Mouse (Mus musculus): Measurements from ENCODE around the gene Ppm1f. TPM values are rescaled to one million over a fixed set of nuclear protein-coding genes. Genes with fewer than 3 reads are reported as not detected.
A peak's percentile ranks its signal among the peaks of the same experiment; 100 is the strongest.
"Not testable (repeated sequence)": the region's sequence is repeated elsewhere in the genome, so short reads cannot be mapped to it uniquely, and the experiment has no call there.

The Ppm1f gene
- 24.9 and 26.8 TPM in 2 replicates for polyA plus RNA-seq (2015; fragmentation: Nextera tagmentation; extraction: Ambion mirVana)

DNA sequence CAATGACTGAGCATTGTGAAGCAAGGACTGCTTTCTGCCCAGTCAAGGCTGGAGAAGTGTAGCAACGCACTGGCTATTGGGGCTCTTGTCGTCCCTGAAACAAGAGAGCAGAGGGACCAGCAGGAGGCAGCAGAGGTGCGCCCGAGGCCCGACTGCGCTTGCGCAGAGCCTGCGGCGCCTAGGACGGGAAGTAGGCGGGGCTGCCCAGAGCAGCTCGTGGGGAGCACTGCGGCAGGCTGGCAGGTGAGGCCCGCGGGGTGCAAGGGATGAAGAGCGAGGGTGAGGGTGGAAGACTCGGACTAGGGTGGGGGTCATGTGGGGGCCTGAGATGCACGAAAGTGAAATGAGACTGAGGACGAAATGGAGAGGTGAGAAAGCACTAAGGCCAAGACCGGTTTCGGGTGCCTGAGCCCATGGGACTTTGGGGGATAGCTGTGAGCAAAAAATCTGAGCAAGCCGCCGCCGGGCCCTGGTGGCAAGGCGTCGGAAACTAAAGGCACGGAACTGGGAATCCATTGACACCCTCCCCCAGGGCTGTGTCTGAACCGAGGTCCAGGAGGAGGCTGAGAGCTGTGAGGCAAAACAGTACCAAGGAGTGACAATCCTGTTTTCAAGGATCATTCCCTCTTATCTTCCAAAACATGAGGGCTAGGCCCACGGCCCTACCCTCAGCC lies at the start of gene Ppm1f:
Gene Ppm1f (plus strand): TSS at position 88 of the 674 bp plus-strand sequence.
- Histone ChIP-seq H3K9ac (replicated peaks; ENCODE audit: low read depth) (peak within 1 kb of the TSS; percentile 59), H3K27me3 (replicated peaks; ENCODE audit: insufficient read depth, low read length) (no peaks in the 10 kb centered on the region), H3K4me3 (ENCODE audit: low read depth, low read length) (peak within 1 kb of the TSS; percentile 49), H3K36me3 (ENCODE audit: insufficient read depth, low read length) (peaks cover 10% of the 10 kb centered on the region; the same call in 1 of the 2 replicates), H3K27ac (ENCODE audit: low read length) (peak within 1 kb of the TSS; percentile 81), H3K9me3 (ENCODE audit: low read length) (no peaks in the 10 kb centered on the region), H3K4me2 (replicated peaks; ENCODE audit: low read depth, low read length) (peak within 1 kb of the TSS; percentile 65), H3K4me1 (ENCODE audit: insufficient read depth, low read depth, low read length) (peaks cover 10% of the 10 kb centered on the region)
- TF ChIP-seq EP300 (IDR thresholded peaks at IDR 0.05) (no peak), CTCF (IDR thresholded peaks at IDR 0.05) (peak; percentile 100)
- WGBS: under 1% methylated on average over 29 of the region's 29 CpGs
- DNase-seq (ENCODE audit: low spot score) (peak; percentile 97), ATAC-seq (peak; percentile 96)

DNA sequence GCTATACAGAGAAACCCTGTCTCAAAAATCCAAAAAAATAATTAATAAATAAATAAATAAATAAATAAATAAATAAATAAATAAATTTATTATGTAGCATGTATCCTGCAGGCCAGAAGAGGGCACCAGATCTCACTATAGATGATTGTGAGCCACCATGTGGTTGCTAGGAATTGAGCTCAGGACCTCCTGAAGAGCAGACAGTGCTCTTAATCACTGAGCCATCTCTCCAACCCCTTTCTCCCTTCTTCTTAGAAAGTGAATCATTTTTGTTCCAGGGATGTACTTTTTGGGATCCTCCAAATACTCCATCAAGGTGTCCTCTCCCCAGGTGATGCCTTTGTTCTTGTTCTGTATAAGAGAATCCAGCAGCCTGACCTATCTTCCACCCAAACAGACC lies 47.1 kb upstream of the Ppm1f start:
- Histone ChIP-seq H3K36me3 (ENCODE audit: insufficient read depth, low read length) (no peaks in the 10 kb centered on the region), H3K27me3 (replicated peaks; ENCODE audit: insufficient read depth, low read length) (no peaks in the 10 kb centered on the region), H3K4me1 (ENCODE audit: insufficient read depth, low read depth, low read length) (no peaks in the 10 kb centered on the region), H3K9me3 (ENCODE audit: low read length) (no peaks in the 10 kb centered on the region), H3K27ac (ENCODE audit: low read length) (no peak overlapping the region), H3K4me2 (replicated peaks; ENCODE audit: low read depth, low read length) (no peak overlapping the region), H3K4me3 (ENCODE audit: low read depth, low read length) (no peak overlapping the region), H3K9ac (replicated peaks; ENCODE audit: low read depth) (no peak overlapping the region)
- peak; percentile 16; the same call in 1 of the 2 replicates for TF ChIP-seq CTCF (IDR thresholded peaks at IDR 0.05)
- TF ChIP-seq EP300 (IDR thresholded peaks at IDR 0.05): no peak
- ATAC-seq (no peak), DNase-seq (ENCODE audit: low spot score) (no peak)

DNA sequence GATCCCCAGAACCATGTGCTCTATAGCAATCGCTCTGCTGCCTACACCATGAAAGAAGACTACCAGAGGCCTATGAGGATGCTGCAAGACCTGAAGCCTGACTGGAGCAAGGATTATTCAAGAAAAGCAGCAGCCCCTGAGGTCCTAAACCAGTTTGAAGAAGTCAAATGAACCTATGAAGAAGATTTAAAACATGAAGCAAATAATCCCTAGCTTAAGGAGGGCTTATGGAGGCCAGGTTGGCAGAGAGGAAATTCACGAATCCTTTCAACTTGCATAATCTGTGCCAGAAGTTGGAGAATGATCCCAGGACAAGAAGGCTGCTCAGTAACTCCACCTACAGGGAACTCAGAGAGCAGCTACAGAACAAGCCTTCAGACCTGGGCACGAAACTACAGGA lies 43.9 kb upstream of the Ppm1f start:
- Histone ChIP-seq H3K27me3 (replicated peaks; ENCODE audit: insufficient read depth, low read length) (no peaks in the 10 kb centered on the region), H3K4me2 (replicated peaks; ENCODE audit: low read depth, low read length) (no peak overlapping the region), H3K9me3 (ENCODE audit: low read length) (no peaks in the 10 kb centered on the region), H3K27ac (ENCODE audit: low read length) (no peak overlapping the region), H3K4me1 (ENCODE audit: insufficient read depth, low read depth, low read length) (no peaks in the 10 kb centered on the region), H3K4me3 (ENCODE audit: low read depth, low read length) (no peak overlapping the region), H3K36me3 (ENCODE audit: insufficient read depth, low read length) (no peaks in the 10 kb centered on the region), H3K9ac (replicated peaks; ENCODE audit: low read depth) (no peak overlapping the region)
- 82% methylated on average over 3 of the region's 3 CpGs for WGBS
- TF ChIP-seq EP300 (IDR thresholded peaks at IDR 0.05) (no peak), CTCF (IDR thresholded peaks at IDR 0.05) (no peak)
- ATAC-seq (no peak), DNase-seq (ENCODE audit: low spot score) (no peak)

DNA sequence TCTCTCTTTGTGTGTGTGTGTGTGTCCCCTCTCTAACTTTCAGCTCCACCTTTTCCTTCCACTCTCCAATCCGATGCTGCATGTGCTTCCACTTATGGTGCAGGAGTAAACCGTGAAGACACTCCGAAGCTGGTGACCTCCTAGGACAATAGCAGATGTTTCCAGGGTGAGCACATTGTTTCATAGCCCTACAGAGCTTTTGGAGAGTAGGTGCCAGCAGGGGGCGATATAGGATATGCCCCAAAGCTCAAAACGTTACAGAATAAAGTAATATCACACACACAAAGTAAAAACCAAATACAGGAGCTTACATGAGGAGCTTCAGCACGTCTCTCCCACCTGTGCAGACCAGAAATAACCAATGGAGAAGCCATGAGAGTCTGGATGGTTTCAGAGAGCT lies 41.4 kb upstream of the Ppm1f start:
- DNase-seq (ENCODE audit: low spot score) (peak; percentile 71), ATAC-seq (no peak)
- no peak overlapping the region for H3K27ac ChIP-seq (ENCODE audit: low read length)
- TF ChIP-seq CTCF (IDR thresholded peaks at IDR 0.05): peak; percentile 80
- TF ChIP-seq EP300 (IDR thresholded peaks at IDR 0.05): no peak
- no peak overlapping the region for H3K4me3 ChIP-seq (ENCODE audit: low read depth, low read length)
- no peaks in the 10 kb centered on the region for H3K27me3 ChIP-seq (replicated peaks; ENCODE audit: insufficient read depth, low read length)
- no peaks in the 10 kb centered on the region for H3K4me1 ChIP-seq (ENCODE audit: insufficient read depth, low read depth, low read length)
- H3K9me3 ChIP-seq (ENCODE audit: low read length): no peaks in the 10 kb centered on the region
- no peak overlapping the region for H3K9ac ChIP-seq (replicated peaks; ENCODE audit: low read depth)
- 23% methylated on average over 6 of the region's 6 CpGs for WGBS
- H3K36me3 ChIP-seq (ENCODE audit: insufficient read depth, low read length): no peaks in the 10 kb centered on the region
- H3K4me2 ChIP-seq (replicated peaks; ENCODE audit: low read depth, low read length): no peak overlapping the region

DNA sequence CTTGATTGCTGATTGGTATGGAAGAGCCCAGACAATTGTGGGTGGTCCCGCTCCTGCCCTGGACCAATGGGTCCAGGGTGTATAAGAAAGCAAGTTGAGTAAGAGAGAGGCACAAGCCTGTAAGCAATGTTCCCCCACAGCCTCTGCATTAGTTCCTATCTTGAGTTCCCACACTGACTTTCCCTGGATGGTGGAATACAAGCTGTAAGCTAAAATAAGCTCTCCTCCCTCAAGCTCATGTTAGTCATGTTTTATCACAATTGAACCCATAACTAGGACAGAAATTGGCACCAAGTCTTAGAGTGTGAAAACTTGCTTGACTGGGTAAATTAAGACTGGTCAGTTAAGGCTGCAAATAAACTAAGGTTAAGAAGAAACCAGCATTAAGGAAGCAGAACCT lies 40.7 kb upstream of the Ppm1f start:
- Histone ChIP-seq H3K4me2 (replicated peaks; ENCODE audit: low read depth, low read length) (no peak overlapping the region), H3K9ac (replicated peaks; ENCODE audit: low read depth) (no peak overlapping the region), H3K27me3 (replicated peaks; ENCODE audit: insufficient read depth, low read length) (no peaks in the 10 kb centered on the region), H3K9me3 (ENCODE audit: low read length) (no peaks in the 10 kb centered on the region), H3K27ac (ENCODE audit: low read length) (no peak overlapping the region), H3K4me1 (ENCODE audit: insufficient read depth, low read depth, low read length) (no peaks in the 10 kb centered on the region), H3K36me3 (ENCODE audit: insufficient read depth, low read length) (no peaks in the 10 kb centered on the region), H3K4me3 (ENCODE audit: low read depth, low read length) (no peak overlapping the region)
- no peak for ATAC-seq
- WGBS: 94% methylated on average over 1 of the region's 1 CpGs
- DNase-seq (ENCODE audit: low spot score): no peak
- TF ChIP-seq CTCF (IDR thresholded peaks at IDR 0.05) (no peak), EP300 (IDR thresholded peaks at IDR 0.05) (no peak)

DNA sequence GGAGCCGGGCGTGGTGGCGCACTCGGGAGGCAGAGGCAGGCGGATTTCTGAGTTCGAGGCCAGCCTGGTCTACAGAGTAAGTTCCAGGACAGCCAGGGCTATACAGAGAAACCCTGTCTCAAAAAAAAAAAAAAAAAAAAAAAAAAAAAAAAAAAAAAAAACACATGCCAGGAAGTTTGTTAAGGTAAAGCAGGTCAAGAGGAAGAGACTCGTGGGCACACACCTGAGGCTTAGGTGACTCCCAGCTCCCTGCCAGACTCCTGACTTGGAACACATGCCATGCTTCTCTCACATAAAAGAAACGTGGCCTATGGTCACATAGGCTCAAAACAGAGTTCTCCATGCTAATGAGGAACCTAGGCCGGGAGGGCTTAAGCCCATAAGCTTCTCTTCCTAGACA lies 40.2 kb upstream of the Ppm1f start:
- not testable (repeated sequence) for ATAC-seq; H3K9me3 ChIP-seq (ENCODE audit: low read length); H3K27me3 ChIP-seq (replicated peaks; ENCODE audit: insufficient read depth, low read length); H3K9ac ChIP-seq (replicated peaks; ENCODE audit: low read depth); H3K4me3 ChIP-seq (ENCODE audit: low read depth, low read length); H3K27ac ChIP-seq (ENCODE audit: low read length); H3K4me2 ChIP-seq (replicated peaks; ENCODE audit: low read depth, low read length); H3K4me1 ChIP-seq (ENCODE audit: insufficient read depth, low read depth, low read length); H3K36me3 ChIP-seq (ENCODE audit: insufficient read depth, low read length); DNase-seq (ENCODE audit: low spot score)
- WGBS: 77% methylated on average over 9 of the region's 9 CpGs
